Mouse (Mus musculus): ENCODE measurements at regions not wholly inside any gene's neighbourhood (a gene's known extent, or its start where the extent isn't known, plus 50 kb on each side); places are given as distances from the start of the nearest gene placed in this dataset.

DNA sequence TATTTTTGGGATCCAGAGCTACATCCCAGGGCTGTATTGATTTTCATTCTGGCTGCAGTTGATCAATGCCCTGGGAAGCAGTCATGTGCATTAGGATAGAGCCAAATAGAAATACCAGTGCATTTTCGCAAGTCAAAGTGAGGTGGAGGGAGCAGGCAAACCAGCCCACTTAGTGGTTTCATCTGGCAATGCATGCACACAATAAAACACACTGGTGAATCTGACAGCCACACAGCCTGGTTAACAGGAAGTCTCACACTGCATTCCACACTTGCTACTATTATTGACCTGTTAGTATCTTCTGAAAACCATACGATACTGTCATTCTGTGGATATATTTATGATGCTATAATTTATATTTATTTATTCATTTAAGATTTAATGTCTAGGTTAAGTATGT is 517.1 kb downstream of the Slc16a7 start:
- H3K27me3 ChIP-seq (ENCODE audit: control insufficient read depth, insufficient read depth, low read length) = no peaks in the 10 kb centered on the region
- H3K36me3 ChIP-seq (ENCODE audit: control insufficient read depth, insufficient read depth, low read length) = no peaks in the 10 kb centered on the region
- no peak overlapping the region for H3K4me3 ChIP-seq (replicated peaks; ENCODE audit: low read length)
- H3K4me2 ChIP-seq (replicated peaks; ENCODE audit: low read depth, low read length, severe bottlenecking) = no peak overlapping the region
- no peak for TF ChIP-seq POLR2A (IDR thresholded peaks at IDR 0.05; ENCODE audit: borderline replicate concordance, extremely low read depth, insufficient read depth, insufficient read length)
- no peak overlapping the region for H3K27ac ChIP-seq (replicated peaks; ENCODE audit: low read depth, low read length)
- no peak for ATAC-seq (ENCODE audit: low FRiP score, low read depth)
- H3K9me3 ChIP-seq (ENCODE audit: control insufficient read depth, low read length) = no peaks in the 10 kb centered on the region
- 71% methylated on average over 2 of the region's 2 CpGs for WGBS
- DNase-seq (ENCODE audit: low spot score) = no peak
- no peaks in the 10 kb centered on the region for H3K4me1 ChIP-seq (ENCODE audit: control insufficient read depth, insufficient read depth, low read length)
- H3K9ac ChIP-seq (ENCODE audit: low read depth, low read length, severe bottlenecking) = no peak overlapping the region

DNA sequence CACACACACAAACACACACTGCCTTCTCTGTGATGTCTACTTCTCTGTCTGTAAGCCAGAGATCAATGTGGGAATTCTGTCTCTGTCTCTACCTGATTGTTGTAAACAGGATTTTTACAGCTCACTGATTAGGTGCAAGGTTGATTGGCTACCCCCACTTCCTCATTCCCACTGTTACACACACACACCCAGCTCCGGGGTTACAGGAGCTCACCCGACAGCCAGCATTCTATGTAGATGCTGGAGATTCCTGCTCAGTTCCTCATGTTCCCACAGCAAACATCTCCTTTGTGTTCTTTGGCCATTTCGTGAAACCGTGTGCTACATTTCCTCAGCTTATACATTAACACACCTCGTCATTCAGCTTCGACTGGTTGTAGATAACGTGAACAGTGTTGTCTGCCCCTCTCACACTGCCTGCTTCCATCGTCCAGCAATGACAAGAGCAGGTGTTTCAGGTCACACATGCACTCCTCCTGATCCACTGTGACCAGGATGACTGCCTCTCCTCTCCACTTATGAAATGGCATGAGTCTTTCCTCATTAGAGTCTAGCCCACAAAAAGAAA is 546.6 kb downstream of the Slc16a7 start:
- Histone ChIP-seq H3K27ac (replicated peaks; ENCODE audit: low read depth, low read length) (no peak overlapping the region), H3K36me3 (ENCODE audit: control insufficient read depth, insufficient read depth, low read length) (no peaks in the 10 kb centered on the region), H3K4me3 (replicated peaks; ENCODE audit: low read length) (no peak overlapping the region), H3K9me3 (ENCODE audit: control insufficient read depth, low read length) (no peaks in the 10 kb centered on the region), H3K4me2 (replicated peaks; ENCODE audit: low read depth, low read length, severe bottlenecking) (no peak overlapping the region), H3K9ac (ENCODE audit: low read depth, low read length, severe bottlenecking) (no peak overlapping the region), H3K4me1 (ENCODE audit: control insufficient read depth, insufficient read depth, low read length) (no peaks in the 10 kb centered on the region), H3K27me3 (ENCODE audit: control insufficient read depth, insufficient read depth, low read length) (no peaks in the 10 kb centered on the region)
- DNase-seq (ENCODE audit: low spot score) = no peak
- no peak for TF ChIP-seq POLR2A (IDR thresholded peaks at IDR 0.05; ENCODE audit: borderline replicate concordance, extremely low read depth, insufficient read depth, insufficient read length)
- no peak for ATAC-seq (ENCODE audit: low FRiP score, low read depth)
- WGBS = 68% methylated on average over 8 of the region's 8 CpGs

DNA sequence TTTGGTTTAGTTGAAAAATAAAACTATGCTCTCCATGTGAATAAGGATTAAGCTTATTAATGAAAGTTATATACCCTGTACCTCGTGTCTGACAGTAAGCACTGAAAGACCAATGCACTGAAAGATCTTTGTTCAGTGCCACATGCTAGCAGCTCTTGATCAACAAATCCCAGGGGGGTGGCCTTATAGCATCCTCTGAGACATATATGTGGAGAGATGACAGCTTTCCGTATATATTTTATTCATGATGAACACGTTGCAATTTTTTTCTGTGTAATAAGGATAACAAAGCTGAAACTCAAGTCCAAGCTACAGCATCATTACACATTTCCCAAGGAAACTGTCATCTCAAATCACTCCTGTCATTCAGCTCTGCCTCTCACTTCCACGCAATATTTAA is 555.3 kb downstream of the Slc16a7 start:
- Histone ChIP-seq H3K9me3 (ENCODE audit: control insufficient read depth, low read length) (no peaks in the 10 kb centered on the region), H3K27me3 (ENCODE audit: control insufficient read depth, insufficient read depth, low read length) (no peaks in the 10 kb centered on the region), H3K36me3 (ENCODE audit: control insufficient read depth, insufficient read depth, low read length) (no peaks in the 10 kb centered on the region), H3K4me3 (replicated peaks; ENCODE audit: low read length) (no peak overlapping the region), H3K9ac (ENCODE audit: low read depth, low read length, severe bottlenecking) (no peak overlapping the region), H3K27ac (replicated peaks; ENCODE audit: low read depth, low read length) (no peak overlapping the region), H3K4me1 (ENCODE audit: control insufficient read depth, insufficient read depth, low read length) (no peaks in the 10 kb centered on the region), H3K4me2 (replicated peaks; ENCODE audit: low read depth, low read length, severe bottlenecking) (no peak overlapping the region)
- no peak for TF ChIP-seq POLR2A (IDR thresholded peaks at IDR 0.05; ENCODE audit: borderline replicate concordance, extremely low read depth, insufficient read depth, insufficient read length)
- no peak for DNase-seq (ENCODE audit: low spot score)
- WGBS = 82% methylated on average over 4 of the region's 4 CpGs
- ATAC-seq (ENCODE audit: low FRiP score, low read depth) = no peak

DNA sequence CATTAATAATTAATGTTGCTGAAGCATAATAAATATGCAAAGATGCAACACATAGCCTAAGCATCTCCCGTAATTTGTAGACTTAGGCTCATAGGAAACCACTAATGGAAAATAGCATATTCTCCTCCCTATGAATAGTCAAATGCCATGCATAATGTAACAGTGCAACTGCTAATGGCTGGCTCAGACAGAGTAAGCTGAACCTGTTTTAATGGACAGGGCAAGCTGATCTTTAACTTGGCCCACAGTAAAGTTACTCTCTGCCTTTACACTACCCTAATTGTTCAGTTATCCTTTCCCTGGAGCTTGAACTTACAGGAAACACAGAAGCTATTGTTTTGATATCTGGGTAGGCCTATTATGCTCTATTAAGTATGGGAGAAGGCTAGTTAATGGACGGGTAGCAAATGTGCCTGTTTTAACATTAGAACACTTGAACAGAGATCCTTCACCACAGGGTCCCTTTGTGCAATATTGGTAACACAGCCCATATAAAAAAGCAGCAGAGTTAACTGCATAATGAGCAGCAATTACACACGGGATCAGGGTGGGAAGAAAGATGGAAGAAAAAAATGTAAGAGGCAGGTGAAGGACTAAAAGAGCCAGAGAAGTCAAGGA is 585.2 kb downstream of the Slc16a7 start:
- H3K27me3 ChIP-seq (ENCODE audit: control insufficient read depth, insufficient read depth, low read length) = no peaks in the 10 kb centered on the region
- H3K4me3 ChIP-seq (replicated peaks; ENCODE audit: low read length) = no peak overlapping the region
- H3K4me2 ChIP-seq (replicated peaks; ENCODE audit: low read depth, low read length, severe bottlenecking) = no peak overlapping the region
- DNase-seq (ENCODE audit: low spot score) = no peak
- H3K4me1 ChIP-seq (ENCODE audit: control insufficient read depth, insufficient read depth, low read length) = no peaks in the 10 kb centered on the region
- no peak for ATAC-seq (ENCODE audit: low FRiP score, low read depth)
- no peak overlapping the region for H3K9ac ChIP-seq (ENCODE audit: low read depth, low read length, severe bottlenecking)
- 51% methylated on average over 3 of the region's 3 CpGs for WGBS
- no peaks in the 10 kb centered on the region for H3K9me3 ChIP-seq (ENCODE audit: control insufficient read depth, low read length)
- TF ChIP-seq POLR2A (IDR thresholded peaks at IDR 0.05; ENCODE audit: borderline replicate concordance, extremely low read depth, insufficient read depth, insufficient read length) = no peak
- H3K27ac ChIP-seq (replicated peaks; ENCODE audit: low read depth, low read length) = no peak overlapping the region
- H3K36me3 ChIP-seq (ENCODE audit: control insufficient read depth, insufficient read depth, low read length) = no peaks in the 10 kb centered on the region

Measured in limb, embryonic 14.5 days (tissue).